Mouse (Mus musculus) small intestine, adult 2 months (tissue): ENCODE measurements around the gene Pou3f1.

Source experiments
- CTCF ChIP-seq: fragments of 200-500 bp; IDR thresholded peaks from 2 replicates; pipeline ENCODE4 v1.5.1; 2012; ENCODE audit warnings: low read depth, mild to moderate bottlenecking, control low read depth, inconsistent platforms, low read length, moderate library complexity, mixed read lengths; ENCODE audit not compliant: insufficient replicate concordance, insufficient read length; ENCODE audit errors: extremely low read depth
- POLR2A ChIP-seq: fragments of 200-500 bp; IDR thresholded peaks from 2 replicates; pipeline ENCODE4 v1.6.1; 2012; ENCODE audit warnings: low read depth, mild to moderate bottlenecking, control low read depth, inconsistent platforms, low read length, moderate library complexity

DNA sequence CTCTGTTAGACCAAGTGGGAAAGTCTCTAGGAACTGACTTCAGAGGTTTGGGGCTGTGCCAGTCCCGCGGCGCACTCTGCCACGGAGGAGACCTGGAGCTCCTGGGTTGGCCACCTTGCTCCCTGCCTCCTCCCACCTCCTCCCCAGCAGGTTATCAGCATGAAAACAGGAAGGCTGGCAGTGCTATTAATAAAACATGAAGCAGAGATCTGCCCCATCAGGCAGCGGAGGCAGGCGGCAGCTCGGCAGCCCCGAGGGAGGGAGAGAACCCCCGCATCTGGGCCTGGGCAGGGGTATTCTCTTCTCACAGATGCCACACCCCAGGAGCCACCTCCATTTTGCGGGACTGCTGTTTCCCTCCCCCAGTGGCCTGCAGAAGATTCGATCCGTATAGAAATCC lies 16.9 kb upstream of the Pou3f1 start:
- no peak for TF ChIP-seq POLR2A
- no peak for TF ChIP-seq CTCF
